Mouse (Mus musculus) cerebellum, adult 11-12 months (tissue): Measurements from ENCODE around the gene 4921524J17Rik.

Experiments used
- DNase-seq: peaks from one replicate; pipeline ENCODE4 v3.0.0; 2022

The 4921524J17Rik gene

GRCm38 (mm10) chr8:85379142-85379781 lies 53.4 kb downstream of the 4921524J17Rik start:
- no peak for DNase-seq

GRCm38 (mm10) chr8:85376516-85376915 lies 56.1 kb downstream of the 4921524J17Rik start:
- DNase-seq, result no peak

- DNase-seq, result no peak
Observed at GRCm38 (mm10) chr8:85374286-85374685, 58.3 kb downstream of the 4921524J17Rik start.

GRCm38 (mm10) chr8:85373435-85374039 lies 59.1 kb downstream of the 4921524J17Rik start:
- no peak for DNase-seq

GRCm38 (mm10) chr8:85372465-85372839 lies 60.2 kb downstream of the 4921524J17Rik start:
- no peak for DNase-seq

- no peak for DNase-seq
Observed at GRCm38 (mm10) chr8:85371736-85372464, 60.7 kb downstream of the 4921524J17Rik start.

- no peak for DNase-seq
Observed at GRCm38 (mm10) chr8:85365176-85365575, 67.5 kb downstream of the 4921524J17Rik start.

GRCm38 (mm10) chr8:85364628-85365027 lies 68.0 kb downstream of the 4921524J17Rik start:
- DNase-seq, result no peak

- no peak for DNase-seq
Observed at GRCm38 (mm10) chr8:85363406-85363805, 69.2 kb downstream of the 4921524J17Rik start.

GRCm38 (mm10) chr8:85362211-85362610 lies 70.4 kb downstream of the 4921524J17Rik start:
- no peak for DNase-seq
